Comparison of ENCODE assay signal across 8 mouse cellular contexts in the genomic region with DNA sequence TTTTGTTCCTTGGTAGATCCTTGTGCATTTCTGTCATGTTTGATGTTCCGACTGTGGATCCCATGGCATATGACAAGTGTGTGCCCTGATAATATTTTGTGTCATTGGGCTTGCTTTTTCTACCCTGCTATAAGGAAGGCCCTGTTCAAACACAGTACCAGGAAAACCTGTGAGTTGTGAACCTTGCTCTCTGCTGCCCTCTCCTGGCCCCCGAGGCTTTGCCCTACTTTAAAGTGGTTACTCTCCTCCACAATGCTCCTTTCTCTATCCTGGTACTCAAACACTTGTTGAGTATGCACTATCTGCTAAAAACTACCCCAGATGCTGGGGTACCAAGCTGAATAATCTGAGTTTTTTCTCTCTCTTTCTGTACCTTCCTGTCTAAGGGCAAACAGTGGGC.
A peak's percentile ranks its signal among the peaks of the same experiment; 100 is the strongest.
DNase-seq lines count a peak whose midpoint lies in the region; ATAC-seq and TF ChIP-seq lines count a peak whose summit lies in the region.

No protein-coding gene starts in this region.

- peaks cover 5% of the 10 kb centered on the region; the same call in 1 of the 2 replicates for H3K27me3 ChIP-seq in midbrain, embryonic 10.5 days (ENCODE audit: low read depth, poor library complexity, severe bottlenecking)
- no peaks in the 10 kb centered on the region for H3K27me3 ChIP-seq in midbrain, embryonic 15.5 days (replicated peaks)
- no peaks in the 10 kb centered on the region for H3K27me3 ChIP-seq in intestine, embryonic 16.5 days (replicated peaks; ENCODE audit: control insufficient read depth, insufficient read depth, low read length)
- 0 out of 2 replicates have a peak, but pooled peaks cover 6% of the 10 kb centered on the region for H3K27me3 ChIP-seq in liver, adult 2 months (ENCODE audit: control insufficient read depth, insufficient read depth, low read length)

- no peak overlapping the region for H3K27ac ChIP-seq in midbrain, embryonic 10.5 days (replicated peaks)
- no peak overlapping the region for H3K27ac ChIP-seq in midbrain, embryonic 15.5 days
- no peak overlapping the region for H3K27ac ChIP-seq in cortical plate, adult 2 months (ENCODE audit: insufficient read depth, low read length)
- no peak overlapping the region for H3K27ac ChIP-seq in intestine, embryonic 16.5 days (ENCODE audit: low read length)
- H3K27ac ChIP-seq in liver, adult 2 months (replicated peaks; ENCODE audit: insufficient read depth, low read depth, low read length): no peak overlapping the region

- no peak for ATAC-seq in midbrain, embryonic 15.5 days (replicated peaks)
- peak; percentile 72 for ATAC-seq in intestine, embryonic 16.5 days
- no peak for ATAC-seq in activated CD4-positive, CD25-positive, alpha-beta regulatory T cell, adult 4 months

- H3K9me3 ChIP-seq in midbrain, embryonic 10.5 days (replicated peaks): no peaks in the 10 kb centered on the region
- no peaks in the 10 kb centered on the region for H3K9me3 ChIP-seq in midbrain, embryonic 15.5 days
- H3K9me3 ChIP-seq in intestine, embryonic 16.5 days (ENCODE audit: control insufficient read depth, low read length): no peaks in the 10 kb centered on the region

- no peaks in the 10 kb centered on the region for H3K79me2 ChIP-seq in liver, adult 2 months (ENCODE audit: control insufficient read depth, insufficient read depth, low read length)

- H3K4me2 ChIP-seq in midbrain, embryonic 15.5 days: no peak overlapping the region
- H3K4me2 ChIP-seq in intestine, embryonic 16.5 days (ENCODE audit: low read depth, low read length): no peak overlapping the region

- peak; percentile 60 for DNase-seq in midbrain, embryonic 10.5 days (ENCODE audit: low spot score)
- DNase-seq in R1 (ENCODE audit: low read depth, low spot score): peak; percentile 42
- peak; percentile 31 for DNase-seq in liver, adult 2 months (ENCODE audit: extremely low read depth, low read depth, low spot score)
- peak; percentile 32 for DNase-seq in retina, postnatal 7 days (ENCODE audit: low read depth, low spot score)

- H3K9ac ChIP-seq in midbrain, embryonic 15.5 days: no peak overlapping the region
- no peak overlapping the region for H3K9ac ChIP-seq in intestine, embryonic 16.5 days (ENCODE audit: low read depth, low read length)
- no peak overlapping the region for H3K9ac ChIP-seq in liver, adult 2 months (ENCODE audit: low read depth, low read length)

- WGBS in midbrain, embryonic 10.5 days: 44% methylated on average over 2 of the region's 2 CpGs
- WGBS in midbrain, embryonic 15.5 days: 48% methylated on average over 2 of the region's 2 CpGs
- WGBS in intestine, embryonic 16.5 days: 41% methylated on average over 2 of the region's 2 CpGs
- WGBS in liver, adult 2 months: 35% methylated on average over 2 of the region's 2 CpGs

- H3K4me3 ChIP-seq in midbrain, embryonic 10.5 days: no peak overlapping the region
- H3K4me3 ChIP-seq in midbrain, embryonic 15.5 days: no peak overlapping the region
- H3K4me3 ChIP-seq in cortical plate, adult 2 months (ENCODE audit: insufficient read depth, low read length): no peak overlapping the region
- no peak overlapping the region for H3K4me3 ChIP-seq in intestine, embryonic 16.5 days (ENCODE audit: low read length)
- H3K4me3 ChIP-seq in liver, adult 2 months (ENCODE audit: insufficient read depth, low read depth, low read length): no peak overlapping the region

- H3K36me3 ChIP-seq in midbrain, embryonic 10.5 days: no peaks in the 10 kb centered on the region
- H3K36me3 ChIP-seq in midbrain, embryonic 15.5 days (replicated peaks): no peaks in the 10 kb centered on the region
- H3K36me3 ChIP-seq in intestine, embryonic 16.5 days (ENCODE audit: control insufficient read depth, insufficient read depth, low read length): no peaks in the 10 kb centered on the region
- no peaks in the 10 kb centered on the region for H3K36me3 ChIP-seq in liver, adult 2 months (ENCODE audit: control insufficient read depth, insufficient read depth, low read length)

- H3K4me1 ChIP-seq in midbrain, embryonic 10.5 days: peaks cover 17% of the 10 kb centered on the region
- H3K4me1 ChIP-seq in midbrain, embryonic 15.5 days: peaks cover 7% of the 10 kb centered on the region
- H3K4me1 ChIP-seq in cortical plate, adult 2 months (ENCODE audit: control insufficient read depth, insufficient read depth, low read length): no peaks in the 10 kb centered on the region
- no peaks in the 10 kb centered on the region for H3K4me1 ChIP-seq in intestine, embryonic 16.5 days (ENCODE audit: control insufficient read depth, insufficient read depth, low read length)
- H3K4me1 ChIP-seq in liver, adult 2 months (ENCODE audit: control insufficient read depth, insufficient read depth, low read length): no peaks in the 10 kb centered on the region

- TF ChIP-seq POLR2A in cortical plate, adult 2 months (IDR thresholded peaks at IDR 0.05; ENCODE audit: extremely low read depth, insufficient read depth, low read length): no peak
- TF ChIP-seq POLR2A in liver, adult 2 months (IDR thresholded peaks at IDR 0.05; ENCODE audit: extremely low read depth, insufficient read depth, low read length): no peak

- peak; percentile 64 for TF ChIP-seq CTCF in cortical plate, adult 2 months (IDR thresholded peaks at IDR 0.05; ENCODE audit: extremely low read depth, insufficient read depth, low read length)
- peak; percentile 82 for TF ChIP-seq CTCF in liver, adult 2 months (IDR thresholded peaks at IDR 0.05; ENCODE audit: low read depth, low read length)
